Mouse (Mus musculus) megakaryocyte, embryonic 14.5 days (primary cell): ENCODE results near the gene Purb.

Experiments used
- FLI1 ChIP-seq: IDR thresholded peaks from 2 replicates; pipeline ENCODE4 v1.6.1; 2012; ENCODE audit warnings: low read length, inconsistent platforms, mixed read lengths
- GATA1 ChIP-seq: IDR thresholded peaks from 3 replicates; pipeline ENCODE4 v1.6.1; 2012; ENCODE audit warnings: mixed read lengths, low read length, inconsistent platforms, borderline replicate concordance

DNA sequence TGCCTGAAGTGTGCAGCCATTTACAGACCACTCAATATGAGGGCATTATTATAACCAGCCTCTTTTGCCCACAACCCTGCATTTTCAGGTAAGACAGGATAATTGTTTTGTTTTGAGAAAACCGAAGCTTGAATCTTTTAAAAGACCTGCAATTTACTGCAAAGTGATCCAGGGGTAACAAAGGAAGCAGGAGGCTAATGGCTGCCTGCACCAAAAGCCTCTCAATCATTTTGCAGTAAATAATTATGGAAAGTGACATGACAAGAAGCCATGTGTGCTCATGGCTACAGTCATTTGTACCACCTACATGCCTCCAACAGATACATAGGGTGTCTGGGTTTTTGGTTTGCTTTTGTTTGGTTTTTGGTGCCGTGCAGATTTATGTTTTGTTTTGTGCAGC is 4.7 kb downstream of the Purb start:
- TF ChIP-seq GATA1, result no peak
- TF ChIP-seq FLI1, result no peak
